16 mouse cellular contexts compared by ENCODE assay signal in the genomic region with DNA sequence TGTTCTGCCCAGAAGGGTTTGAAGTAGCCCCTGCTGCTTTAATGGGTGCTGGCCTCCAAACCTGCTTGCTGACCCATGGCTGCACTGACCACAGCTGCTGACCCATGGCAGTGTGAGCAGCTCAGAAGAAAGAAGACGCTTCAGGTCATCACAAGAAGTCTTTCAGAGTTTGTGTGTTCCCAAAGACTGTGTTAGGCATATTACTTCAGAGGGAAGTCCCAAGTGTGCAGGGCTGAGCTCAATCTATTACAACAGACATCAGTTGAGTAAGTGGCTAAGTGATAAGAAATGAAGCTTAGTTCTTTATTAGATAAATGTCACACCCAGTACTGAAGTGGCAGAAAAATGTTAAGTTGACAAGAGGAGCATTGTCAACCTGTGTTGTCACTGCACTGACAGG.
DNase-seq lines count a peak whose midpoint lies in the region; ATAC-seq and TF ChIP-seq lines count a peak whose summit lies in the region.
"Had no signal": no experiment of that assay in that cellular context is flagged by ENCODE, and none has a peak within 500 bp of the region (broad histone marks: within the 10 kb centered on the region; RNA-seq: fewer than 3 reads in every experiment).

No protein-coding gene starts in this region.

- peaks cover 4% of the 10 kb centered on the region; the same call in 1 of the 2 replicates for H3K36me3 ChIP-seq in midbrain, embryonic 13.5 days
- no peaks in the 10 kb centered on the region for H3K36me3 ChIP-seq in midbrain, postnatal 0 days (ENCODE audit: insufficient read depth, low read length)
- H3K36me3 ChIP-seq in liver, embryonic 14.5 days (replicated peaks; ENCODE audit: control insufficient read depth, insufficient read depth, low read depth) = no peaks in the 10 kb centered on the region
- H3K36me3 ChIP-seq in neural tube, embryonic 14.5 days (ENCODE audit: control insufficient read depth, insufficient read depth, low read length) = no peaks in the 10 kb centered on the region

- peaks cover 52% of the 10 kb centered on the region for H3K4me1 ChIP-seq in midbrain, embryonic 13.5 days (replicated peaks)
- H3K4me1 ChIP-seq in midbrain, postnatal 0 days (ENCODE audit: insufficient read depth, low read length) = peaks cover 11% of the 10 kb centered on the region; the same call in 1 of the 2 replicates
- peaks cover 22 to 41% of the 10 kb centered on the region in 2 experiments for H3K4me1 ChIP-seq in liver, embryonic 14.5 days (replicated peaks; ENCODE audit: control insufficient read depth in 2 of 2, insufficient read depth in 2 of 2, low read length in 1 of 2)
- H3K4me1 ChIP-seq in neural tube, embryonic 14.5 days (ENCODE audit: control insufficient read depth, insufficient read depth, low read length) = peaks cover 17% of the 10 kb centered on the region; the same call in 1 of the 2 replicates

- ATAC-seq in midbrain, embryonic 13.5 days = no peak
- no peak for ATAC-seq in midbrain, postnatal 0 days (ENCODE audit: low FRiP score)
- peak; percentile 81 for ATAC-seq in liver, embryonic 14.5 days (ENCODE audit: insufficient read depth)
- no peak for ATAC-seq in neural tube, embryonic 14.5 days (ENCODE audit: low read depth)

- no peak for TF ChIP-seq CTCF in midbrain, postnatal 0 days (IDR thresholded peaks at IDR 0.05)
- TF ChIP-seq CTCF in liver, embryonic 14.5 days (IDR thresholded peaks at IDR 0.05; ENCODE audit: low read depth) = no peak

- H3K27me3 ChIP-seq in midbrain, embryonic 13.5 days = no peaks in the 10 kb centered on the region
- no peaks in the 10 kb centered on the region for H3K27me3 ChIP-seq in midbrain, postnatal 0 days (ENCODE audit: insufficient read depth, low read length)
- H3K27me3 ChIP-seq in liver, embryonic 14.5 days (ENCODE audit: control insufficient read depth, insufficient read depth, low read length) = no peaks in the 10 kb centered on the region
- H3K27me3 ChIP-seq in neural tube, embryonic 14.5 days (ENCODE audit: control insufficient read depth, insufficient read depth, low read length) = no peaks in the 10 kb centered on the region

- no peaks in the 10 kb centered on the region for H3K9me3 ChIP-seq in midbrain, embryonic 13.5 days
- H3K9me3 ChIP-seq in midbrain, postnatal 0 days (ENCODE audit: low read length) = no peaks in the 10 kb centered on the region
- H3K9me3 ChIP-seq in liver, embryonic 14.5 days (ENCODE audit: control insufficient read depth, low read length) = no peaks in the 10 kb centered on the region
- H3K9me3 ChIP-seq in neural tube, embryonic 14.5 days (ENCODE audit: control insufficient read depth, low read length) = no peaks in the 10 kb centered on the region
- H3K9me3 ChIP-seq: megakaryocyte, embryonic 14.5 days had no signal

- intact Hi-C loops in heart, postnatal 10 days (cut with DNase I) = no loop called here

- no peak overlapping the region for H3K9ac ChIP-seq in midbrain, embryonic 13.5 days (replicated peaks)
- H3K9ac ChIP-seq in midbrain, postnatal 0 days (replicated peaks; ENCODE audit: low read length, poor library complexity, severe bottlenecking) = no peak overlapping the region
- 0 out of 2 replicates have a peak overlapping the region, but pooled peaks have one; percentile 38 for H3K9ac ChIP-seq in liver, embryonic 14.5 days (replicated peaks)
- H3K9ac ChIP-seq in neural tube, embryonic 14.5 days (replicated peaks; ENCODE audit: low read depth, low read length) = no peak overlapping the region

- TF ChIP-seq EP300 in liver, embryonic 14.5 days (IDR thresholded peaks at IDR 0.05; ENCODE audit: low read depth) = peak; percentile 75

- H3K4me2 ChIP-seq in midbrain, embryonic 13.5 days (replicated peaks) = no peak overlapping the region
- no peak overlapping the region for H3K4me2 ChIP-seq in midbrain, postnatal 0 days (ENCODE audit: low read depth, low read length, poor library complexity, severe bottlenecking)
- peak overlapping the region; percentile 44 for H3K4me2 ChIP-seq in liver, embryonic 14.5 days (ENCODE audit: low read depth)
- no peak overlapping the region for H3K4me2 ChIP-seq in neural tube, embryonic 14.5 days (ENCODE audit: low read depth, low read length)

- 39% methylated on average over 1 of the region's 1 CpGs for WGBS in midbrain, embryonic 13.5 days
- WGBS in midbrain, postnatal 0 days = 55% methylated on average over 1 of the region's 1 CpGs
- WGBS in liver, embryonic 14.5 days (ENCODE audit: insufficient replicate concordance) = 28% methylated on average over 1 of the region's 1 CpGs
- 68% methylated on average over 1 of the region's 1 CpGs for WGBS in neural tube, embryonic 14.5 days

- no peak overlapping the region for H3K4me3 ChIP-seq in midbrain, embryonic 13.5 days (replicated peaks)
- no peak overlapping the region for H3K4me3 ChIP-seq in midbrain, postnatal 0 days (ENCODE audit: low read depth, low read length)
- H3K4me3 ChIP-seq in liver, embryonic 14.5 days (ENCODE audit: insufficient read depth in 1 of 2, low read depth in 2 of 2, low read length in 2 of 2) = no peak overlapping the region
- H3K4me3 ChIP-seq in neural tube, embryonic 14.5 days (ENCODE audit: low read depth, low read length) = no peak overlapping the region
- H3K4me3 ChIP-seq: layer of hippocampus, adult 2 months; megakaryocyte, embryonic 14.5 days had no signal

- peak; percentile 75 for DNase-seq in heart, adult 11 months
- no peak for DNase-seq in heart, postnatal 10 days
- no peak for DNase-seq in midbrain, postnatal 0 days (ENCODE audit: low spot score)
- DNase-seq in liver, embryonic 14.5 days (ENCODE audit: low read depth in 3 of 3, low spot score in 3 of 3) = peak; percentile 19 to 48 (median 32)
- DNase-seq in adrenal gland, adult 2 months = no peak
- DNase-seq in lung, postnatal 4 days = no peak
- DNase-seq: cerebellum, adult 9-10 months; gastrocnemius, postnatal 25 days; kidney, adult 11 months; lung, adult 18-20 months; right cerebral cortex, postnatal 4 days; thymus, postnatal 14 days had no signal

- peak overlapping the region; percentile 68 for H3K27ac ChIP-seq in midbrain, embryonic 13.5 days
- no peak overlapping the region for H3K27ac ChIP-seq in midbrain, postnatal 0 days (ENCODE audit: low read depth, low read length)
- no peak overlapping the region for H3K27ac ChIP-seq in liver, embryonic 14.5 days
- peak overlapping the region; percentile 58 for H3K27ac ChIP-seq in neural tube, embryonic 14.5 days (ENCODE audit: low read depth, low read length)
- H3K27ac ChIP-seq: layer of hippocampus, adult 2 months had no signal

Comparison
In these comparisons a context has a peak if more than half of its experiments do, and no peak if none do; other contexts are left out.
1. DNase-seq: peak in heart, adult 11 months (single experiment) and liver, embryonic 14.5 days (3 of 3); none in heart, postnatal 10 days (0 of 2), midbrain, postnatal 0 days (single experiment), adrenal gland, adult 2 months (single experiment) and lung, postnatal 4 days (0 of 2).
2. H3K27ac ChIP-seq: peak in midbrain, embryonic 13.5 days (single experiment) and neural tube, embryonic 14.5 days (single experiment); none in midbrain, postnatal 0 days (single experiment) and liver, embryonic 14.5 days (single experiment).